Mouse (Mus musculus) heart, postnatal 0 days (tissue): ENCODE measurements around the gene Gpr85. TPM values are rescaled to one million over a fixed set of nuclear protein-coding genes. Genes with fewer than 3 reads are reported as not detected.

Experiments
- ATAC-seq: fragments of 200-750 bp; cut with Nextera tagmentation; 2 replicates; pipeline ENCODE4 v1.8.0; 2017; ENCODE audit warnings: low read depth, moderate number of reproducible peaks, moderate library complexity; ENCODE audit not compliant: insufficient read depth
- DNase-seq: peaks from one replicate; pipeline ENCODE4 v3.0.0-alpha.2; 2016; ENCODE audit warnings: low spot score
- H3K27ac ChIP-seq: fragments of 300-500 bp; sonication (generic); 2 replicates; pipeline ENCODE4 v1.5.1; 2014; ENCODE audit warnings: low read depth, mild to moderate bottlenecking
- H3K27me3 ChIP-seq: fragments of 300-500 bp; sonication (generic); 2 replicates; pipeline ENCODE4 v1.6.1; 2014; ENCODE audit warnings: low read length, mixed read lengths; ENCODE audit not compliant: control insufficient read depth, insufficient read depth
- H3K36me3 ChIP-seq: fragments of 300-500 bp; sonication (generic); replicated peaks from 2 replicates; pipeline ENCODE4 v1.6.1; 2014; ENCODE audit warnings: low read length, mixed read lengths; ENCODE audit not compliant: control insufficient read depth, insufficient read depth
- H3K4me1 ChIP-seq: fragments of 300-500 bp; sonication (generic); 2 replicates; pipeline ENCODE4 v1.6.1; 2014; ENCODE audit warnings: antibody characterized with exemption; ENCODE audit not compliant: control insufficient read depth, insufficient read depth
- H3K4me2 ChIP-seq: fragments of 300-500 bp; sonication (generic); 2 replicates; pipeline ENCODE4 v1.6.1; 2014; ENCODE audit warnings: low read depth, mild to moderate bottlenecking, low read length, moderate library complexity
- H3K4me3 ChIP-seq: fragments of 300-500 bp; sonication (generic); 2 replicates; pipeline ENCODE4 v1.5.1; 2014; ENCODE audit warnings: low read depth, low read length
- H3K9ac ChIP-seq: fragments of 300-500 bp; sonication (generic); replicated peaks from 2 replicates; pipeline ENCODE4 v1.6.1; 2014; ENCODE audit warnings: low read depth, low read length, mixed read lengths
- H3K9me3 ChIP-seq: fragments of 300-500 bp; sonication (generic); replicated peaks from 2 replicates; pipeline ENCODE4 v1.6.1; 2016; ENCODE audit warnings: low read length; ENCODE audit not compliant: control insufficient read depth
- CTCF ChIP-seq: IDR thresholded peaks from 2 replicates; pipeline ENCODE4 v1.5.1; 2016; ENCODE audit warnings: antibody characterized with exemption, control low read depth, low read depth
- EP300 ChIP-seq: IDR thresholded peaks from 2 replicates; pipeline ENCODE4 v1.6.1; 2016; ENCODE audit warnings: antibody characterized with exemption, low read depth
- WGBS: fragments of 180-500 bp; shearing (Covaris S2); extraction: QIAGEN DNeasy Blood & Tissue Kit; methylation state at CpG from one replicate; pipeline ENCODE4 v1.1.7; 2014; 5-methylcytosine and 5-hydroxymethylcytosine counted together
- polyA plus RNA-seq: library from polyadenylated mRNA; unstranded; fragments of >200 nt; fragmentation: Nextera tagmentation; extraction: Ambion mirVana; gene quantifications from 2 replicates; pipeline ENCODE4 v1.2.1, GENCODE M21; 2015
- total RNA-seq: library from RNA; depleted of rRNA; stranded (reverse); fragments of >200 nt; gene quantifications from 2 replicates; pipeline ENCODE4 v1.2.3, GENCODE M21; 2014; ENCODE audit warnings: low replicate concordance; rRNA removed

The Gpr85 gene
- total RNA-seq, result not detected in 2 replicates
- polyA plus RNA-seq, result 1.1 and 1.3 TPM in 2 replicates

DNA sequence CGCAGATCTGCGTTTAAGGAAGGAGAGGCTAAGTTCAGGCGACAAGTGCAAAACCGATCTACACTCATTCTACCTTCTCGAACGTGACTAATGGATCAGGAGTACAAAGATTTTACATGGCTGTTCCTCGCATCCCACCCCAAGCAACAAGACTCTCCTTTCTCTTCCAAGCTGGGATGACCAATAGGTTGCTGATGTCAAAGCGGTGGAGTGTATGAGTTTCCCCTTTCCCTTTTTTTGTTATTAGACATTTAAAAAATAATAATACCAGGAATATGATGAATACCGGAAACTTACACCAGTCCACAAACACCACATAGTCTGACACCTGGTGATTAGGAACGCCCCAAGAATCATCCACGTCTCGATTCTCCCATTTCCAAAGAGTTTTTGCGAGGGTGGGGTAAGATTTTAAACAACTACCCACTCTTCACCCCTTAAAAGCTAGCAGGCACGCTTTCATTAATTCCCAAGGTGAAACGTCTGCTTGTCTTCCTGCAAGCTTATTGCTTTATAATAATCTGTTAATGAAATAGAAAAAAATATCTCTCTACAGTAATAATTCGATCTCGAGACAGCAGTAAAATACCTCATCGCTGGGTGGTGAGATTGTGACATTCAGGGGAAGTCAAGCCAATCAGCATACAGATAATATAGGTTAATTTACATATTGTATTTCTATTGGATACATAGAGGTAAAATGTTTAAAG, at the start of gene Gpr85:
Gene Gpr85 (minus strand): TSS at position 598 of the 710 bp plus-strand sequence.
- Histone ChIP-seq H3K4me2 (peak within 1 kb of the TSS; percentile 93), H3K9me3 (no peaks in the 10 kb centered on the region), H3K27ac (peak within 1 kb of the TSS; percentile 70), H3K4me3 (peak within 1 kb of the TSS; percentile 74), H3K9ac (peak within 1 kb of the TSS; percentile 74), H3K4me1 (no peaks in the 10 kb centered on the region), H3K27me3 (0 out of 2 replicates have a peak, but pooled peaks cover 5% of the 10 kb centered on the region), H3K36me3 (no peaks in the 10 kb centered on the region)
- DNase-seq (no peak), ATAC-seq (no peak)
- WGBS, result 41% methylated on average over 18 of the region's 18 CpGs
- TF ChIP-seq EP300 (no peak), CTCF (no peak)

GRCm38 (mm10) chr6:13884877-13885592, 45.3 kb upstream of the Gpr85 start:
- DNase-seq (no peak), ATAC-seq (no peak)
- Histone ChIP-seq H3K4me1 (no peaks in the 10 kb centered on the region), H3K27me3 (no peaks in the 10 kb centered on the region), H3K9me3 (no peaks in the 10 kb centered on the region), H3K27ac (no peak overlapping the region), H3K4me2 (no peak overlapping the region), H3K9ac (no peak overlapping the region), H3K4me3 (no peak overlapping the region), H3K36me3 (no peaks in the 10 kb centered on the region)
- no peak for TF ChIP-seq CTCF
- 70% methylated on average over 3 of the region's 3 CpGs for WGBS

- no peaks in the 10 kb centered on the region for H3K27me3 ChIP-seq
- ATAC-seq (no peak), DNase-seq (no peak)
- no peak overlapping the region for H3K4me2 ChIP-seq
- no peaks in the 10 kb centered on the region for H3K4me1 ChIP-seq
- no peaks in the 10 kb centered on the region for H3K36me3 ChIP-seq
- H3K9ac ChIP-seq, result no peak overlapping the region
- no peak overlapping the region for H3K27ac ChIP-seq
- H3K4me3 ChIP-seq, result no peak overlapping the region
- no peaks in the 10 kb centered on the region for H3K9me3 ChIP-seq
- TF ChIP-seq EP300 (no peak), CTCF (no peak)
Measured at GRCm38 (mm10) chr6:13882919-13883318, 43.2 kb upstream of the Gpr85 start.

DNA sequence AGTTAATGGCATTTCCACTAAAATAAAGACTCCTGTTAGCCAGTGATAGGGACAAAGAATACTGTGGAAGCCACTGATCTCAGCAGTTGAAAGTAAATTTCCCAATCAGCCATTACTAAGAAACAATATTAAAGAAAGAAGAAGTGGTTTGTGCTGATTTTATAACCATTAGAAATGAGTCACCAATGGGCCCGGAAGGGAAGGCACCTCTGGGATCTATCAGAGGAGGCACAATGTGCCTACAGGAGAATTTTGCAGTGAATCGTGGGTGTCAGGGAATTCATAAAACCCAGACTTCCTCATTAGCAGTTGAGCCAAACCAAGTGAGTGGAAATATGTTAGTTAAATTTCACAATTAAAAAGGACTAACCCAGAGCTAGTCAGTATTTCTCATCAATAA, 34.2 kb upstream of the Gpr85 start:
- DNase-seq (no peak), ATAC-seq (no peak)
- no peak overlapping the region for H3K4me2 ChIP-seq
- TF ChIP-seq EP300 (no peak), CTCF (no peak)
- H3K4me3 ChIP-seq, result no peak overlapping the region
- H3K36me3 ChIP-seq, result 0 out of 2 replicates have a peak, but pooled peaks cover 2% of the 10 kb centered on the region
- no peak overlapping the region for H3K9ac ChIP-seq
- no peaks in the 10 kb centered on the region for H3K27me3 ChIP-seq
- 88% methylated on average over 2 of the region's 2 CpGs for WGBS
- no peaks in the 10 kb centered on the region for H3K9me3 ChIP-seq
- H3K4me1 ChIP-seq, result peaks cover 13% of the 10 kb centered on the region; the same call in 1 of the 2 replicates
- H3K27ac ChIP-seq, result no peak overlapping the region

- Histone ChIP-seq H3K4me3 (peak overlapping the region; percentile 87), H3K27me3 (no peaks in the 10 kb centered on the region), H3K9me3 (no peaks in the 10 kb centered on the region), H3K36me3 (peaks cover 5% of the 10 kb centered on the region; the same call in 1 of the 2 replicates), H3K27ac (peak overlapping the region; percentile 93; the same call in 1 of the 2 replicates), H3K4me1 (peaks cover 13% of the 10 kb centered on the region; the same call in 1 of the 2 replicates), H3K9ac (no peak overlapping the region), H3K4me2 (peak overlapping the region; percentile 68)
- DNase-seq, result no peak
- WGBS, result 57% methylated on average over 7 of the region's 7 CpGs
- TF ChIP-seq EP300 (no peak), CTCF (no peak)
- ATAC-seq, result no peak
Measured at GRCm38 (mm10) chr6:13872076-13872475, 32.3 kb upstream of the Gpr85 start.
